Mouse (Mus musculus) hindbrain, embryonic 15.5 days (tissue): ENCODE measurements around the gene Atp5k. TPM values are rescaled to one million over a fixed set of nuclear protein-coding genes. Genes with fewer than 3 reads are reported as not detected.
A peak's percentile ranks its signal among the peaks of the same experiment; 100 is the strongest.

Experiments
- ATAC-seq: fragments of 200-750 bp; cut with Nextera tagmentation; 2 replicates; pipeline ENCODE4 v1.8.0; 2017; ENCODE audit warnings: low read depth, moderate number of reproducible peaks, moderate TSS enrichment; ENCODE audit not compliant: low FRiP score
- H3K27ac ChIP-seq: fragments of 300-500 bp; sonication (generic); replicated peaks from 2 replicates; pipeline ENCODE4 v1.5.1; 2015; ENCODE audit warnings: mild to moderate bottlenecking, inconsistent platforms
- H3K27me3 ChIP-seq: fragments of 300-500 bp; sonication (generic); 2 replicates; pipeline ENCODE4 v1.6.1; 2015; ENCODE audit warnings: control low read depth, inconsistent platforms
- H3K36me3 ChIP-seq: fragments of 300-500 bp; sonication (generic); 2 replicates; pipeline ENCODE4 v1.6.1; 2015; ENCODE audit warnings: control low read depth, inconsistent platforms
- H3K4me1 ChIP-seq: fragments of 300-500 bp; sonication (generic); replicated peaks from 2 replicates; pipeline ENCODE4 v1.6.1; 2015; ENCODE audit warnings: control low read depth, inconsistent platforms
- H3K4me2 ChIP-seq: fragments of 300-500 bp; sonication (generic); 2 replicates; pipeline ENCODE4 v1.6.1; 2015; ENCODE audit warnings: moderate library complexity, mild to moderate bottlenecking, inconsistent platforms
- H3K4me3 ChIP-seq: fragments of 300-500 bp; sonication (generic); 2 replicates; pipeline ENCODE4 v1.5.1; 2015; ENCODE audit warnings: mild to moderate bottlenecking, inconsistent platforms
- H3K9ac ChIP-seq: fragments of 300-500 bp; sonication (generic); 2 replicates; pipeline ENCODE4 v1.6.1; 2015; ENCODE audit warnings: inconsistent platforms
- H3K9me3 ChIP-seq: fragments of 300-500 bp; sonication (generic); 2 replicates; pipeline ENCODE4 v1.6.1; 2016; ENCODE audit warnings: control low read depth, inconsistent platforms
- WGBS: fragments of 180-500 bp; shearing (Covaris S2); methylation state at CpG from one replicate; pipeline ENCODE4 v1.1.7; 2015; 5-methylcytosine and 5-hydroxymethylcytosine counted together
- polyA plus RNA-seq: library from polyadenylated mRNA; unstranded; fragments of >200 nt; fragmentation: Nextera tagmentation; extraction: Ambion mirVana; gene quantifications from 2 replicates; pipeline ENCODE4 v1.2.1, GENCODE M21; 2015

Atp5k gene
- polyA plus RNA-seq, 1 experiment from 2014 or later, result 430 TPM

DNA sequence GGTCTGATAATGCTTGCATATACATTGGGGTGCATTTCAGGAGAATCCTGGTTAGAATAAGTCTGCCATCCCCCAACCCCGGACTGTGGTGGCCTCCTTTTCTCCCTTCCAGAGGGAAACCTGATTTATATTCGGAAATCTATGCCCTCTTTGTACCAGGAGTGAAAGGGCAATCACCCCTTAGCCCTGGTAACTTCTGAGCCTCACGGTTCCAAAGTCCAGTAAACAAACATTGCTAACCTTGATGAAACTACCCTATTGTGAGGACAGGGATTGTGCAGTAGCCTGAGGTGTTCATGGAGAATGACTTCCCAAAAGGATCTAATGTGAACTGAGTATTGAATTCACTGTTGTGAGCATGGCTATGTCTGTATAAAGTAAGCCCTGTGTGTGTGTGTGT lies 19.8 kb upstream of the Atp5k start:
- Histone ChIP-seq H3K36me3 (no peaks in the 10 kb centered on the region), H3K9me3 (no peaks in the 10 kb centered on the region), H3K27me3 (peaks cover 15% of the 10 kb centered on the region; the same call in 1 of the 2 replicates), H3K4me3 (no peak overlapping the region), H3K9ac (no peak overlapping the region), H3K4me2 (no peak overlapping the region), H3K27ac (no peak overlapping the region), H3K4me1 (no peaks in the 10 kb centered on the region)
- 28% methylated on average over 3 of the region's 3 CpGs for WGBS
- no peak for ATAC-seq

DNA sequence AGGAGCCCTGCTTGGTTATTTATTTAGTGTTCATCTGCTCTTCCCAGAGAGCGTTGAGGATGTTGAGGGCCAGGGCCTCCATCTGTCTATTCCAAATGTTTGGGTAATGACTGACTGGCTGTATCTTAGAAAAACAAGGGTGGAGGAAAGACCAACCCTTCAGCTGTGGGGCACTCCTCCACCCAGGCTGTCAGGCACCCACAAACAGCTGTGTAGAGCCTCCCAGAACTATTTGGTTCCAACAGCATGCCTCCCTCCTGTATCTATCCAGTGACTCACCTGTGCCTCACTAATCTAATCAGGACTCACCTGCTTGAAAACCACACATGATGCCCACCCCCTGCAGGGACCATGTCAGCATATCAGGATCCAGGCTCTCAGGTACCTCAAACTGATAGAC lies 18.2 kb upstream of the Atp5k start:
- no peak overlapping the region for H3K4me2 ChIP-seq
- H3K36me3 ChIP-seq, result no peaks in the 10 kb centered on the region
- no peak overlapping the region for H3K4me3 ChIP-seq
- 96% methylated on average over 1 of the region's 1 CpGs for WGBS
- no peaks in the 10 kb centered on the region for H3K9me3 ChIP-seq
- no peak for ATAC-seq
- no peaks in the 10 kb centered on the region; the same call in 1 of the 2 replicates for H3K4me1 ChIP-seq
- H3K27me3 ChIP-seq, result peaks cover 6% of the 10 kb centered on the region; the same call in 1 of the 2 replicates
- H3K9ac ChIP-seq, result no peak overlapping the region
- H3K27ac ChIP-seq, result no peak overlapping the region

DNA sequence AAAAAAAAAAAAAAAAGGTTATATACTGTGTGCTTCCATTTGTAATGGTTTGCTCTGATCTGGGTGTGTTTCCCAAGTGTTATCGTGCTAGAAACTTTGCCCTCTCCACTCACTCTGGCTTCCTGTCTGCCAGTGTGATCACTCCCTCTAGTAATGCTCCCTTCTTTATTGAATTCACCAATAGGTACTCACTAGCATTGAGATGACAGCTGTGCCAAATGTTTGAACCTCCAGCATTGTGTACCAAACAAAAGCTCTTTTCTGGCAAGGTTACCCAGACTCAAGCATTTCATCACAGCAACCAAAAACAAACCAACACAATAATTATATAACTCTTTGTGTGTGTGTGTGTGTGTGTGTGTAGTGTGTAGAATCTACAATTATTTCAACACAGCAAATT lies 17.4 kb upstream of the Atp5k start:
- 85% methylated on average over 1 of the region's 1 CpGs for WGBS
- no peaks in the 10 kb centered on the region; the same call in 1 of the 2 replicates for H3K4me1 ChIP-seq

DNA sequence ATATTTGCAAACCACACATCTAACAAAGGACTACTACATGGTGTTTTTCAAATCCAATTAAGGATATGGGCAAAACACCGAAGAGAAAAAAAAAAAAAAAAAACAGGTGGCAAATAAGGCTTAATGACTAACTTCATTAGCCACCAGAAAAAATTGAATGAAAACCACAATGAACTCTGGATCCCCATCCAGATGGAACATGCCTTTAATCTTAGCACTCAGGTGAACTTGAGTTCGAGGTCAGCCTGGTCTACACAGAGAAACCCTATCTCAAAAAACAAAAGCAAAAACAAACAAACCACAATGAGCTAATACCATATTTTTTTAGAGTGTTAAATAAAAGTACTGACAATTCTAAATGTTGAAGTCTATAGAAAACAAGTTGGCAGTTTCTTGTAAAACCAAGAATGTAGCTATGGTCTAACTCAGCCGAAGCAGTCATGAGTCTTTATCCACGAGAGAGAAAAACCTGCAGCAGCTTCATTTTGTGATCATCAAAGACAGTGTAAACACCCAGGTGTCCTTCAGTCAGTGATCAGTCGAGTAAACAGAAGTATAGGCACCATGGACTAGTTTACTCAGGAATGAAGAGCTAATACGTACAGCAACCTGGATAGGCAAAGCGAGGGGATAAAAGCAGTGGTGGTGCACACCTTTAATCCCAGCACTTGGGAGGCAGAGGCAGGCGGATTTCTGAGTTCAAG lies 16.7 kb upstream of the Atp5k start:
- H3K27me3 ChIP-seq, result peaks cover 6% of the 10 kb centered on the region; the same call in 1 of the 2 replicates

More for the DNA sequence above, 17.4 kb upstream of the Atp5k start:
- Histone ChIP-seq H3K27ac (no peak overlapping the region), H3K27me3 (peaks cover 6% of the 10 kb centered on the region; the same call in 1 of the 2 replicates), H3K4me2 (no peak overlapping the region), H3K9ac (no peak overlapping the region), H3K4me3 (no peak overlapping the region), H3K9me3 (no peaks in the 10 kb centered on the region), H3K36me3 (no peaks in the 10 kb centered on the region)
- ATAC-seq, result no peak

DNA sequence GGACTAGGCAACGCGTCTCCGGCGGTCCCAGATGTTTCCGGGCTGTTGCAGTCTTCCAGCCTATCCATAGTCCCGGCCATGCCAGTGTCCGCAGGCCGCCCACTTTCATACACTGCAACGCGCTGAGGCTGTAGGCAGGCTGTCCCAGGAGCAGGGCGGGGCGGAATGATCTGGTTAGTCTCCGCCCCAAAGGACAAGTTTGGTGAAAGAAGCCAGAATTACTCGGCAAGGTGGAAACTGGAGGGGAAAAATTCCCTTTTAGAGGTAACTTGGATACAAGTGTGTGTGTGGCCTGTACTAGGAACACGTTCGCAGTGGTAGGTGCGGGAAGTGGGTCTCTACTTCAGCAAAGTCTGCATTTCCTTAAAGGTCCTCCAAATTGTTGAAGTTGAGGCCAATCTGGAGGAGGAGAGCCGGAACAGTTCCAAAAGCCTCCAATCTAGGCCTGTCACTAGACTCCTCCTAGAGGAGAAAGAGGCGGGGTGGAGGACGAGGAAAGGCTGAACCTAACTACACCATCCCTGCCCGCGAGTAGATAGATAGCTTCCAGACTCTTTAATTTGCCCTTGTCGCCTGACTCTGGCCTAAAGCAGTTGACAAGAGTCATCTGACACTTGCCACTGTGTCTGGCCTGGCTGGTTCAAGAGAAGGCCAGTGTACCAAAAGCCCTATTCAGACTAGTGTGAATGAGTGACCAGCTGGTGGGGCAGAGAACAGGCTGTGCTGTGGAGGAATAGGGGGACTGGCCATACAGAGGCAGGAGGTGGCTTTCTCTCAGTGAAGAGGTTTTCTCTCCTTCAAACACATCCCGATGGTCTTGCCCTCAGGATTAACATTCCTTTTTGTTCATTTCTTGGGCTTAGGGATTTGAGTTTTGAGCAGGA lies 14.8 kb upstream of the Atp5k start, which contains the start of gene Mfsd7a:
Gene Mfsd7a (minus strand): TSS at position 107 of the 884 bp plus-strand sequence.
- Histone ChIP-seq H3K27me3 (peaks cover 6% of the 10 kb centered on the region; the same call in 1 of the 2 replicates), H3K9me3 (no peaks in the 10 kb centered on the region), H3K9ac (no peak within 1 kb of the TSS), H3K4me3 (peak within 1 kb of the TSS; percentile 26), H3K27ac (no peak within 1 kb of the TSS), H3K36me3 (no peaks in the 10 kb centered on the region), H3K4me1 (no peaks in the 10 kb centered on the region; the same call in 1 of the 2 replicates), H3K4me2 (peak within 1 kb of the TSS; percentile 52)
- 17% methylated on average over 24 of the region's 24 CpGs for WGBS
- no peak for ATAC-seq

More for the DNA sequence above, 16.7 kb upstream of the Atp5k start:
- Histone ChIP-seq H3K36me3 (no peaks in the 10 kb centered on the region), H3K4me3 (no peak overlapping the region), H3K9me3 (no peaks in the 10 kb centered on the region), H3K4me2 (no peak overlapping the region), H3K9ac (no peak overlapping the region), H3K4me1 (no peaks in the 10 kb centered on the region; the same call in 1 of the 2 replicates), H3K27ac (no peak overlapping the region)
- 84% methylated on average over 8 of the region's 8 CpGs for WGBS
- no peak for ATAC-seq

DNA sequence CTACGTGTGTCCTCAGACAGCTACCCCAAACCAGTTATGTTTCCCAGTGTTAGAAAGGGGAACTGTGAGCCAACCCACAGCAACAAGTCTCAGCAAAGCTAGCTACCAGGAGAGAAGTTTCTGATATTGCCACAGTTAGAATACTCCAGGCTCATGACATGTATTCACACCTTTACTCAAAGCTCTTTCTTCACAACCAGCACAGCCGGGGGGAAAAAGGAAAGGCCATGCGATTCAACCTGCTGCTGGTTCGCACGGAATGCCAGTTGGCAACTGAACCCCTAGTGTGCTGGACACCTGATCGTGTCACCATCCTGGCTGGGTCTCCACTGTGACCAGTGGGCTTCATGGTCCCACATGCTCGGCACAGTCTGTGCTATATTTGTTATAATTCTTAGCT lies 13.6 kb upstream of the Atp5k start:
- Histone ChIP-seq H3K27me3 (peaks cover 6% of the 10 kb centered on the region; the same call in 1 of the 2 replicates), H3K36me3 (no peaks in the 10 kb centered on the region), H3K27ac (no peak overlapping the region), H3K9me3 (no peaks in the 10 kb centered on the region), H3K9ac (no peak overlapping the region), H3K4me3 (no peak overlapping the region), H3K4me2 (no peak overlapping the region), H3K4me1 (no peaks in the 10 kb centered on the region; the same call in 1 of the 2 replicates)
- 79% methylated on average over 7 of the region's 7 CpGs for WGBS
- no peak for ATAC-seq

DNA sequence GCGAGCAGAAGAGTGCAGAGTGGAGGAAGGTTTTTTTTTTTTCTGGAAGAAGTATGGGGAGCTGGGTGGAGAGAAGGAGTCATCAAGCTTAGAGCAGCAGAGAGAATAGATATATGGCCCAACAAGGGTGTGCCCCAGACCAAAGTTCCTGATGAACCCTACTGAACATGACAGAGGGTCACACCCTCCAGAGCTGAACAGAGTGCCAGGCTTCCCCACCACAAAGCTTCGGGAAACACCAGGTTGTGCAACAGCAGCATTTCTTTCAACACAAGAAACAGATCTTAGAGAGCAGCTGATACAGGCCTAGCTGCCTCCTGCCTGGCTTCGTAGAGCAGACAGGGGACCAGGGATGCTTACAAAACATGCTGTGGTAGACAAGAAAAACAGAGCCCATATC lies 12.7 kb upstream of the Atp5k start:
- Histone ChIP-seq H3K36me3 (no peaks in the 10 kb centered on the region), H3K27me3 (peaks cover 6% of the 10 kb centered on the region; the same call in 1 of the 2 replicates), H3K27ac (no peak overlapping the region), H3K4me2 (no peak overlapping the region), H3K9ac (no peak overlapping the region), H3K4me1 (no peaks in the 10 kb centered on the region; the same call in 1 of the 2 replicates), H3K9me3 (no peaks in the 10 kb centered on the region), H3K4me3 (no peak overlapping the region)
- 91% methylated on average over 3 of the region's 3 CpGs for WGBS
- no peak for ATAC-seq

DNA sequence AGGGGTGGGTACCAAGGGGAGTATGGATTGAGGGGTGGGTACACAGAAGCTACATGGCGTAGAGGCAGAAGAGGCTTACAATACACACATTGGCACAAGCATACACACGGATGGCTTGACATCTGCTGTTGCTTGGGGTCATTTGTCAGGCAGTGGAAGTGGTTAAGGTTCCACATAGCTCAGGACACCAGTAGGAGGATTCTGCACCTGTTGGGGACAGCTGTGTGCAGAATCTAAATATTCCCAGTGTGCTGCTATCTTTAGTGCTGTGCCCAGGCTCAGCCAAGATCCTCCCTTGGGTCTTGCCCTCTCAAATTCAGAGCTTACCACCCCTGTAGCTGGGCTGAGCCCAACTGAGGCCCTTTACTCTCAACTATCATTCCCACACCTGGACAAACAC lies 1.9 kb upstream of the Atp5k start:
- no peaks in the 10 kb centered on the region for H3K27me3 ChIP-seq
- H3K9me3 ChIP-seq, result no peaks in the 10 kb centered on the region
- ATAC-seq, result no peak
- 76% methylated on average over 2 of the region's 2 CpGs for WGBS
- H3K27ac ChIP-seq, result no peak overlapping the region
- H3K9ac ChIP-seq, result no peak overlapping the region
- no peak overlapping the region for H3K4me3 ChIP-seq
- no peak overlapping the region for H3K4me2 ChIP-seq
- H3K4me1 ChIP-seq, result peaks cover 13% of the 10 kb centered on the region
- H3K36me3 ChIP-seq, result peaks cover 14% of the 10 kb centered on the region

DNA sequence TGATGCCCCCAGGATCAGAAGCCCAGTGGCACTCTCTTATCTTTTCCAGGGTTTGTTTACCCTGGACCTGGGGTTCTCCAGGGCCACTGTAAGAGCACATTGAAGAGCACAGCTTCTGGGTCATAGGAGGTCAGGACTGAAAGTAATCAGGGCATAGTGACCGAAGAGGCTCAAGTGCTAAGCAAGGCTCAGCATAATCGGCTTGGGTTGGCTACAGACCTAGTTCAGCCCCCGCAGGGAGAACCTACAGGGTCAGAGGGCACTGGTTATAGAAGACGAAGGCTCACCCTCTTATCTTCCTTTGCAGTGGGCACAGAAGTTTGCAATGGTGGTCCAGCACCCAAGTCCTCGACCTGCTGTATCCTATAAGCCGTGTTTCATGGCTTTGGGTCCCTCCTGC lies 3.1 kb downstream of the Atp5k start:
- H3K9ac ChIP-seq, result no peak overlapping the region
- H3K4me3 ChIP-seq, result no peak overlapping the region
- no peak overlapping the region for H3K4me2 ChIP-seq
- no peaks in the 10 kb centered on the region for H3K27me3 ChIP-seq
- 92% methylated on average over 6 of the region's 6 CpGs for WGBS
- no peak overlapping the region for H3K27ac ChIP-seq
- peaks cover 29% of the 10 kb centered on the region for H3K36me3 ChIP-seq
- peaks cover 13% of the 10 kb centered on the region for H3K4me1 ChIP-seq
- ATAC-seq, result no peak
- H3K9me3 ChIP-seq, result no peaks in the 10 kb centered on the region

DNA sequence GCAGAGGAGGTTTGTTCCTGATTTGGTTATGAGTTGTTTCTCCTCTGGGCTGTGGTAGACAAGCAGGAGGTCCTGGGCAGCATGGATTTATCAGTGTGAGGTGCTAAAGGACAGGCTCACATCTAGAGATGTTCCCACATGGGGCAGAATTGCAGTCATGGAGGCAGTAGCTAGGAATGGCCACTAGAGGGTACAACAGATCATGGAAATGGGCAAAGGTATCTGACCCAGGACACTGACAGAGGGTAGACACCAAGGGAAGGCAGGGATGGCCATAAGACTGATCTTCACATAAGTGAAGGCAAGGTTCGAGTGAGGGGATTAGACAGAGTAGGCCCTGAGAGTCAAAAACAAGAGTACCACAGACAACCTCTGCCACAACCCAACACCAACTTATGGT lies 7.1 kb downstream of the Atp5k start:
- H3K9ac ChIP-seq, result no peak overlapping the region
- H3K4me3 ChIP-seq, result no peak overlapping the region
- no peaks in the 10 kb centered on the region for H3K27me3 ChIP-seq
- no peak overlapping the region for H3K27ac ChIP-seq
- no peaks in the 10 kb centered on the region for H3K4me1 ChIP-seq
- peaks cover 23% of the 10 kb centered on the region for H3K36me3 ChIP-seq
- ATAC-seq, result peak; percentile 42; the same call in 1 of the 2 replicates
- H3K9me3 ChIP-seq, result no peaks in the 10 kb centered on the region
- no peak overlapping the region for H3K4me2 ChIP-seq
- 60% methylated on average over 1 of the region's 1 CpGs for WGBS

DNA sequence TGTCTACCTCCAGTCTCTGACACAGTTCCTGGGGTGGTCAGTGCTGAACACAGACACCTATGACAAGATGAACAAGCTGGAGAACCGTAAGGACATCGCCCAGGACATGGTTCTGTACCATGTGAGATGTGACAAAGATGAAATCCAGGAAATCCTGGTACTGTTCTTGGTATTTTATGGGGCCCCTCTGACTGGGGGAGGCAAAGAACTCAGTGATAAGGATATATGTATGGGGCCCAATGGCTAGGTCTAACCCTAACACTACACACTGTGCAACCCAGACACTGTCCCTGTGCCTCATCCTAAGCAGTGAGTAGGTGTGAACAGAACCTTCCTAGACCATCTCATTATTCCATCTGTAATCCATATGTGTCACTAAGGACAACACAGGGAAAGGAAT lies 10.8 kb downstream of the Atp5k start:
- H3K36me3 ChIP-seq, result no peaks in the 10 kb centered on the region
- no peaks in the 10 kb centered on the region for H3K9me3 ChIP-seq
- H3K4me2 ChIP-seq, result no peak overlapping the region
- no peaks in the 10 kb centered on the region for H3K27me3 ChIP-seq
- no peak overlapping the region for H3K9ac ChIP-seq
- no peak for ATAC-seq
- 88% methylated on average over 2 of the region's 2 CpGs for WGBS
- H3K4me1 ChIP-seq, result no peaks in the 10 kb centered on the region
- no peak overlapping the region for H3K4me3 ChIP-seq
- no peak overlapping the region for H3K27ac ChIP-seq

DNA sequence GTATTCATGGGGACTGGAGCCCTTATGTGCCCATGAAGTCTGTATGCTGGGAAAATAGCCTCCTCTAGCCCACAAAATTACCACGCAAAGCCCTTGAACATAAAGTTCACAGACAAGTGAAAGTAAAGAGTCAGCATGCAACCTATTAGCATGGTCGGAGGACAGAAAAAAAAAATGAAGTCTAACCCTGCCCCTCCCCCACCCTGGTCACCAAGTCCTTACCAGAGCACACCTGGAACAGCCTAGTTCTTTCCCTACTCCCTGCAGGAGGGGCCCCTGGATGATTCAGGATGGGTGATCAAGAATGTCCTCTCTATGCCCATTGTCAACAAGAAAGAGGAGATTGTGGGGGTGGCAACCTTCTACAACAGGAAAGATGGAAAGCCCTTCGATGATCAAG lies 11.5 kb downstream of the Atp5k start:
- 84% methylated on average over 3 of the region's 3 CpGs for WGBS
- H3K27ac ChIP-seq, result no peak overlapping the region

More for the DNA sequence above, 11.5 kb downstream of the Atp5k start:
- no peak overlapping the region for H3K4me3 ChIP-seq
- H3K4me2 ChIP-seq, result no peak overlapping the region
- H3K4me1 ChIP-seq, result no peaks in the 10 kb centered on the region
- H3K9ac ChIP-seq, result no peak overlapping the region
- no peaks in the 10 kb centered on the region for H3K36me3 ChIP-seq
- H3K9me3 ChIP-seq, result no peaks in the 10 kb centered on the region
- H3K27me3 ChIP-seq, result no peaks in the 10 kb centered on the region
- ATAC-seq, result no peak
